Mouse (Mus musculus) stomach, embryonic 14.5 days (tissue): Measurements from ENCODE around the gene Cog6. TPM values are rescaled to one million over a fixed set of nuclear protein-coding genes. Genes with fewer than 3 reads are reported as not detected.

Experiments
- ATAC-seq: fragments of 200-750 bp; cut with Nextera tagmentation; 2 replicates; pipeline ENCODE4 v1.8.0; 2017; ENCODE audit warnings: low read depth, moderate TSS enrichment; ENCODE audit not compliant: insufficient number of reproducible peaks, insufficient read depth, low FRiP score
- H3K27ac ChIP-seq: fragments of 300-500 bp; sonication (generic); 2 replicates; pipeline ENCODE4 v1.5.1; 2014; ENCODE audit warnings: mild to moderate bottlenecking, low read length, moderate library complexity, mixed read lengths
- H3K27me3 ChIP-seq: fragments of 300-500 bp; sonication (generic); 2 replicates; pipeline ENCODE4 v1.6.1; 2014; ENCODE audit warnings: low read length, control low read depth, mixed read lengths; ENCODE audit not compliant: control insufficient read depth, insufficient read depth
- H3K36me3 ChIP-seq: fragments of 300-500 bp; sonication (generic); 2 replicates; pipeline ENCODE4 v1.6.1; 2014; ENCODE audit warnings: mild to moderate bottlenecking, control low read depth, low read length, moderate library complexity, mixed read lengths; ENCODE audit not compliant: control insufficient read depth, insufficient read depth
- H3K4me1 ChIP-seq: fragments of 300-500 bp; sonication (generic); 2 replicates; pipeline ENCODE4 v1.6.1; 2014; ENCODE audit warnings: low read length, control low read depth, mixed read lengths; ENCODE audit not compliant: control insufficient read depth, insufficient read depth
- H3K4me2 ChIP-seq: fragments of 300-500 bp; sonication (generic); replicated peaks from 2 replicates; pipeline ENCODE4 v1.6.1; 2014; ENCODE audit warnings: low read depth, low read length, control low read depth
- H3K4me3 ChIP-seq: fragments of 300-500 bp; sonication (generic); 2 replicates; pipeline ENCODE4 v1.5.1; 2014; ENCODE audit warnings: low read depth, low read length, control low read depth
- H3K9ac ChIP-seq: fragments of 300-500 bp; sonication (generic); replicated peaks from 2 replicates; pipeline ENCODE4 v1.6.1; 2014; ENCODE audit warnings: low read depth, mild to moderate bottlenecking, control low read depth, low read length, moderate library complexity, mixed read lengths
- H3K9me3 ChIP-seq: fragments of 300-500 bp; sonication (generic); 2 replicates; pipeline ENCODE4 v1.6.1; 2016; ENCODE audit warnings: low read depth, low read length, control low read depth; ENCODE audit not compliant: control insufficient read depth
- WGBS: fragments of 180-500 bp; shearing (Covaris S2); extraction: QIAGEN DNeasy Blood & Tissue Kit; methylation state at CpG from one replicate; pipeline ENCODE4 v1.1.7; 2014; 5-methylcytosine and 5-hydroxymethylcytosine counted together
- polyA plus RNA-seq: library from polyadenylated mRNA; unstranded; fragments of >200 nt; fragmentation: Nextera tagmentation; extraction: Ambion mirVana; gene quantifications from 2 replicates; pipeline ENCODE4 v1.2.1, GENCODE M21; 2014

Cog6 gene
- polyA plus RNA-seq, 1 experiment from 2014 or later, result 51.1 TPM

DNA sequence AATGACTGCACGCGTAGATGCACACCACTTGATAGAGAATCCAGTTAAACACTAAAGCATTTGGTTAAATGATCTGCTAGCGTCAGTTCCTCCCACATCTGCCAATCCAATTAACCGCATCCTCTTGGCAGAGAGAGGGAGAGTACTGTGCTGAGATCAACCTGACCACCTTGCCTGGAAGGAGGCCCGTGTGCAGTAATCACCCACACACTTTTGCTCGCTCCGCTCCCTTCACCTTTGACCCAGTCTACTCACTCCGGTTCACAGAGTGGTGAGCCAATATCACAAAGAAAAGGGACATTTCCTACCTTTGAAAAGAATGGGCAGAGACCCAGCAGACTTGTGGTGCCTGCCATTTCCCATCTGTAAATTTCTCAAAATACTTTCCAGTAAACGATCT lies 62.4 kb downstream of the Cog6 start:
- 78% methylated on average over 9 of the region's 9 CpGs for WGBS
- Histone ChIP-seq H3K36me3 (no peaks in the 10 kb centered on the region), H3K9ac (no peak overlapping the region), H3K27ac (peak overlapping the region; percentile 36; the same call in 1 of the 2 replicates), H3K4me1 (no peaks in the 10 kb centered on the region), H3K9me3 (no peaks in the 10 kb centered on the region), H3K27me3 (no peaks in the 10 kb centered on the region), H3K4me3 (no peak overlapping the region), H3K4me2 (no peak overlapping the region)
- no peak for ATAC-seq

DNA sequence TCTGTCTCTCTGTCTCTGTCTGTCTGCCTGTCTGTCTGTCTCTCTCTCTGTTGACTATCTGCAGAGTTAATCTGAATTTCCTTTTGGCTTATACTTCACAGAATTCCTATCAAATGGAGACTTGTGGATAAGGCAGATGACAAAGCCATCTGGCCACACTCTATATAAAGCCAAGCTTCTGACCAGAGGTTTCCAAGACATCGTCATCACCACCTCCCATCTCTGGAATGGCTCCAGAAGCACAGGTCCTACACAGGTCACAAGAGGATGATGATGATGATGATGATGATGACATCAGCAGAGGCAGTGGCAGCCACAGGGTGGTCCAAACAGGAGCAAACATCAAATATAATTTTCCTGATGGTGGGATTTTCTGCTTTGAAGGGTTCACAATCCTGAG lies 63.2 kb downstream of the Cog6 start:
- 95% methylated on average over 1 of the region's 1 CpGs for WGBS

DNA sequence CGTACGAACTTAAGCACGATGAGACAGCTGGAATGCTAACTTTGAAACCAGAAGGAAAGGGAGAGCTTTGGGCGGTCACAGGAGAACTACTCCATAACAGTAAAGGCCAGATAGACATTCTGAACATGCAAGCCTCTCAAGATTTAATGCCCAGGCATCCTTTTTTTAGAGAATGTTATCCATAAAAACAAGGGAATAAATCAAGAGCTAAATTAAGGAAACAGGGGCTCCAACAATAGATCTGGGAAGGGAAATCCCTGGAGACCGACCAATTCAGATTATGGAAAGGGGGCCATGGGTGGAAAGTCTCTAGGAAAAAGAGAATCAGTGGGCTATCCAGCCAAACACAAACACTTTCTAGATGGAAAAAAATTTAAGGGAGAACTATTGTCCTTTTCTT lies 68.2 kb downstream of the Cog6 start:
- 80% methylated on average over 5 of the region's 5 CpGs for WGBS
- no peaks in the 10 kb centered on the region for H3K36me3 ChIP-seq
- no peak overlapping the region for H3K27ac ChIP-seq
- H3K9me3 ChIP-seq, result no peaks in the 10 kb centered on the region
- ATAC-seq, result no peak
- H3K9ac ChIP-seq, result no peak overlapping the region
- no peak overlapping the region for H3K4me2 ChIP-seq
- H3K4me1 ChIP-seq, result no peaks in the 10 kb centered on the region
- H3K4me3 ChIP-seq, result no peak overlapping the region
- no peaks in the 10 kb centered on the region for H3K27me3 ChIP-seq

More for the DNA sequence above, 63.2 kb downstream of the Cog6 start:
- no peaks in the 10 kb centered on the region for H3K4me1 ChIP-seq
- no peaks in the 10 kb centered on the region for H3K9me3 ChIP-seq
- no peaks in the 10 kb centered on the region for H3K27me3 ChIP-seq
- H3K4me2 ChIP-seq, result no peak overlapping the region
- no peak for ATAC-seq
- H3K9ac ChIP-seq, result no peak overlapping the region
- H3K4me3 ChIP-seq, result no peak overlapping the region
- no peak overlapping the region for H3K27ac ChIP-seq
- H3K36me3 ChIP-seq, result no peaks in the 10 kb centered on the region

DNA sequence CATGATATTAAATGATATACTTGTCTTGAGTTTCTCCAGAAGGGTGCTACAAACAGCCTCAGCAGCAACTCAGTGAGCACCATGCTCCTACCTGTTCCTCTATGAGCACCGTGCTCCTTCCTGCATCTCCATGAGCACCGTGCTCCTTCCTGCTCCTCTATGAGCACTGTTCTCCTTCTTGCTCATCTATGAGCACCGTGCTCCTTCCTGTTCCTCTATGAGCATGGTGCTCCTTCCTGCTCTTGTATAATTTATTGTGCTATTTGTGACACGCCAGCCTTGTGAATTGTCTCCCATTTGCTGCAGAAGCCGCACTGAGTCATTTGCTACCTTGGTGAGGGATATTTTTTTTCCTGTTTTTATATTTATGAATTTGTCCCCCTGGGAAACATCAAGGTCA lies 69.6 kb downstream of the Cog6 start:
- H3K4me2 ChIP-seq, result no peak overlapping the region
- no peak overlapping the region for H3K4me3 ChIP-seq
- H3K9me3 ChIP-seq, result no peaks in the 10 kb centered on the region
- no peak for ATAC-seq
- H3K27ac ChIP-seq, result no peak overlapping the region
- H3K9ac ChIP-seq, result no peak overlapping the region
- 90% methylated on average over 5 of the region's 5 CpGs for WGBS
- no peaks in the 10 kb centered on the region for H3K4me1 ChIP-seq
- H3K27me3 ChIP-seq, result no peaks in the 10 kb centered on the region
- H3K36me3 ChIP-seq, result no peaks in the 10 kb centered on the region

DNA sequence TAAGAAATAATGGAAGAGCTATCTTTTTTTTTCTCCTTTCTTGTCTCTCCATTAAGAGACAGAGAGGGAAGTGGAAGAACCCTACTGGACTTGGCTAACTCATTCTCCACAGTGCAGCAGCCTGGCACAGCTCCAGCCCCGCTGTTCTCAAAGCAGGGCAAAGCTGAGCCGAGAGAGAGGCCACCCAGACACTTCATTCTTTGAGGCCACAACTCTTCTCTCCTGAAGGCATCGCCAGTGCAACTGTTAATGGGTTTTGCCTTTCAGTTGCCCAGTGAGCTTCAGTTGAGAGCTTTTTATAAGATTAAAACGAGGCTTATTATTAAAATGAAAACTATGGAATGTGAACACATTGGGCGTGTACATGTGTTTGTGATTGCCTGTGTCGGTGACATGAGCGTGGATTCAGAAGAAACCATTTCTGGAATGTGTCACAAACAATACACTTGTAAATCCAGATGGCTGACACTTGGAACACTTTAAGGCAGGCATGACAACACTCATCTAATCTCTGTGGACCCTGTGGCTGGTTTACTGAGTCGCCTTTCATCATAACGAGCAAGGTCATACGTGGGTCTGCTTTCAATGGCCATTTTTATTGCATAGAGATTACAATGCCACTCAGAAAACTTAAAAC lies 76.1 kb downstream of the Cog6 start:
- ATAC-seq, result no peak

DNA sequence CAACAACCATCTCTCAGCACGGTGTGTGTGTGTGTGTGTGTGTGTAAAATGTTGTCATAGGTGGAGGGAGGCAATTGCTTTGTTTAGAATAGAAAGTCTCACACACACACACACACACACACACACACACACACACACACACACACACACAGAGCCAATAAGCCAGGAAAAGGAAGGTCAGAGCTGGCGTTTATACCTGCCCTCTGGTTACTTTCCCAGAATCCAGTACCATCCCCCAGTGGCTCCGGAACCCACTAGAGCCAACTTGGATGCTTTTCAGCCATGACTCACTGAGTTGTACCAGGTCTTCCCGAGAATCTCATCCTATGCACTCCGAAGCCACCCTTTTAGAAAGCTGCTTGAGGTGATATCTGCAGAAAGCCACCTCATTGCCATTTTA lies 78.6 kb downstream of the Cog6 start:
- H3K27ac ChIP-seq, result no peak overlapping the region
- H3K9ac ChIP-seq, result no peak overlapping the region
- H3K4me3 ChIP-seq, result no peak overlapping the region
- WGBS, result 65% methylated on average over 5 of the region's 5 CpGs
- H3K27me3 ChIP-seq, result no peaks in the 10 kb centered on the region
- H3K36me3 ChIP-seq, result no peaks in the 10 kb centered on the region
- H3K9me3 ChIP-seq, result no peaks in the 10 kb centered on the region
- ATAC-seq, result no peak
- H3K4me1 ChIP-seq, result no peaks in the 10 kb centered on the region
- no peak overlapping the region for H3K4me2 ChIP-seq

More for the DNA sequence above, 76.1 kb downstream of the Cog6 start:
- Histone ChIP-seq H3K9me3 (no peaks in the 10 kb centered on the region), H3K4me1 (no peaks in the 10 kb centered on the region), H3K27ac (no peak overlapping the region), H3K36me3 (no peaks in the 10 kb centered on the region), H3K4me3 (no peak overlapping the region), H3K4me2 (no peak overlapping the region), H3K27me3 (no peaks in the 10 kb centered on the region), H3K9ac (no peak overlapping the region)
- 32% methylated on average over 10 of the region's 10 CpGs for WGBS

DNA sequence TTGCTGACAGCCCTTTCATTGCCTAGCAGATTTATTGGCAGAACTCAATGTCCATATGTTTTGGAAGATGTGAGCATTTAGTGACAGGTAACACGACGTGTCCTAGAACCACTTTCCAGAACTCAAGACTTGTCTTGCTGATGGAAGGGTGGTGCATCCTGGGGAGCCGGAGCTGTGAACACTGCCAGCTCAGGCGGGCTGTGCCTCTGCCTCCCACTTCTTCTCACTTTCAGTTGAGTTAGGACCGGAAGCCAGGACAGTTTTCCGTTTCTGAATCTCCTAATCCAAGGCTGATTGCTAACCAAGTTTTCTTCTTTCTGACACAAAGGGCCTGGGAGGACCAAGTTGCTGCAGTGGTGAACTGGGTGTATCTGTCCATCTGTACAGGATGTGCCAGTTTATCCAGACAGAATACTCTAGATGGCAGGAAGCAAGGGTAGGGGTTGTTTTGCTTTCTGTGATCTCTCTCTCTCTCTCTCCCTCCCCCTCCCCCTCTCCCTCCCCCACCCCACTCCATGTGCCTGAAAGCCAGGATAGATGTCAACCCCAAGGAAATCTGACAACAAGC lies 79.2 kb downstream of the Cog6 start:
- Histone ChIP-seq H3K9ac (no peak overlapping the region), H3K4me3 (no peak overlapping the region), H3K4me2 (no peak overlapping the region), H3K27me3 (no peaks in the 10 kb centered on the region), H3K36me3 (no peaks in the 10 kb centered on the region), H3K4me1 (no peaks in the 10 kb centered on the region), H3K27ac (no peak overlapping the region), H3K9me3 (no peaks in the 10 kb centered on the region)
- 78% methylated on average over 6 of the region's 6 CpGs for WGBS
- ATAC-seq, result no peak

DNA sequence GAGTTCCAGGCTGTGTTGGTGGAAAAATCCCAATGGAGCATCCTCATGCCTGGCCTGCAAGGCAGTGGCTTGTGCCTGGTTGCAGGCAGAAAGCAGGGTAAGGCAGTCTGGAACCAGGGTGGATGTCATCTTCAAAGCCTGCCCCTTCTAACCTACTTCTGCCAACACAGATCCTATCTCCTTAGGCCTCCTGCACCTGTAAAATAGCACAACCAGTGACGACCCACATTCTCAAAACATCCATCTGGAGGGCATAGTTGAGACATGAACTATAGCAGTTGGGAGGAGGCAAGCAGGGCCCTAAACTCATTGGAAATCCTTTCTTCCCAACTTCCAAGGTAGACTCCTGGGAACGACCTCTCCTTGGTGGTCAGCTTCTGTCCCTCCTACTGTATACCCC lies 85.1 kb downstream of the Cog6 start:
- Histone ChIP-seq H3K4me3 (no peak overlapping the region), H3K27ac (no peak overlapping the region), H3K27me3 (no peaks in the 10 kb centered on the region), H3K9ac (no peak overlapping the region), H3K9me3 (no peaks in the 10 kb centered on the region), H3K36me3 (no peaks in the 10 kb centered on the region), H3K4me1 (no peaks in the 10 kb centered on the region), H3K4me2 (no peak overlapping the region)
- WGBS, result 84% methylated on average over 2 of the region's 2 CpGs
- no peak for ATAC-seq
